Mouse (Mus musculus): ENCODE data around the gene Rai2. TPM values are rescaled to one million over a fixed set of nuclear protein-coding genes. Genes with fewer than 3 reads are reported as not detected.

Gene Rai2
- polyA plus RNA-seq, 1 experiment from 2014 or later, result 5.8 TPM

DNA sequence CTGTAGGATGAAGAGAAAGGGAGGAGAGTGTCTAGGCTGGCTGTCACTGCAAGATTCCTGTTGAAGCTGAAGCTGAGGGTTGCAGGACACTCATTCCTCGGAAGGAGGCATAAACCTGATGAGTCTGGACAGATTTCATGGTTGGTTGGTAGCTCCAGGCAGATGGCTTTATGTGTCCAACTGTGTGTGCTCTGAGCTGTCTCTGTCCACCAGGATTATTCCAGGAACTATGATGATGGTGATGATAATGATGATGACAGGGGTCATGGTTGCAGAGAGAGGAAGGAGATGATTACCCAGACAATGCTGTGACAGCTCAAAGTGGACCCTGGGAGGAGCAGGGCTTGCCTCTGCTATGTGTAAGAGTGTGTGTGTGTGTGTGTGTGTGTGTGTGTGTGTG lies 22.5 kb downstream of the Rai2 start:
- DNase-seq (ENCODE audit: low spot score) (no peak), ATAC-seq (replicated peaks; ENCODE audit: low FRiP score, low read depth) (no peak)
- no peak for TF ChIP-seq CTCF (IDR thresholded peaks at IDR 0.05; ENCODE audit: low read depth)
- no peak overlapping the region for H3K4me3 ChIP-seq (replicated peaks; ENCODE audit: low read depth, low read length)
- no peaks in the 10 kb centered on the region for H3K36me3 ChIP-seq (ENCODE audit: insufficient read depth, low read length)
- no peak overlapping the region for H3K4me2 ChIP-seq (ENCODE audit: low read length)
- WGBS, result 65% methylated on average over 1 of the region's 1 CpGs
- H3K9ac ChIP-seq (ENCODE audit: low read depth, low read length), result no peak overlapping the region
- no peak overlapping the region for H3K27ac ChIP-seq
- no peaks in the 10 kb centered on the region for H3K27me3 ChIP-seq (ENCODE audit: insufficient read depth, low read length)
- no peaks in the 10 kb centered on the region for H3K9me3 ChIP-seq (replicated peaks; ENCODE audit: low read length)
- no peaks in the 10 kb centered on the region for H3K4me1 ChIP-seq (replicated peaks; ENCODE audit: insufficient read depth, low read length)

- no peak overlapping the region for H3K27ac ChIP-seq
- no peaks in the 10 kb centered on the region for H3K4me1 ChIP-seq (replicated peaks; ENCODE audit: insufficient read depth, low read length)
- no peak for ATAC-seq (replicated peaks; ENCODE audit: low FRiP score, low read depth)
- no peaks in the 10 kb centered on the region for H3K27me3 ChIP-seq (ENCODE audit: insufficient read depth, low read length)
- H3K36me3 ChIP-seq (ENCODE audit: insufficient read depth, low read length), result no peaks in the 10 kb centered on the region
- WGBS, result 60% methylated on average over 3 of the region's 3 CpGs
- no peaks in the 10 kb centered on the region for H3K9me3 ChIP-seq (replicated peaks; ENCODE audit: low read length)
- no peak overlapping the region for H3K4me3 ChIP-seq (replicated peaks; ENCODE audit: low read depth, low read length)
- no peak for DNase-seq (ENCODE audit: low spot score)
- peak; percentile 28; the same call in 1 of the 2 replicates for TF ChIP-seq CTCF (IDR thresholded peaks at IDR 0.05; ENCODE audit: low read depth)
- H3K4me2 ChIP-seq (ENCODE audit: low read length), result no peak overlapping the region
- no peak overlapping the region for H3K9ac ChIP-seq (ENCODE audit: low read depth, low read length)
Measured at GRCm38 (mm10) chrX:161743080-161743479, 26.2 kb downstream of the Rai2 start.

DNA sequence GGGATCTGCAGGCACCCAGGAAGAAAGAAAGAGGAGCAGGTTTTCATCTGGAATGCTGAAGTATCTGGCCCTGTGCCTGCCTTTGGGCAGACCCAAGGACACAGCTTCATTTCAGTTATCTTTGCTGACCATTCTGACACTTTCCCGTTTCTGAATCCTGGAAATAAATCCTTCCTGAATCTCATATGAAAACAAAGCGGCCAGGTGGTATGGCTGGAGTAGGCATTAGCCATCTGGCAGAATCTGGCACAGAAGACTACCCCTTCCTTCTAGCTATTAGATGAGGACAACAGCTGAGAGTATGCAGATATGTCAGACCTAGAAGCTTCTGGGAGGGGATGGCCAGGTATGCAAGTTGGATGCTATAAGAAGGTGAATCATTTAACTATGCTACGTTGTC lies 28.4 kb downstream of the Rai2 start:
- H3K27me3 ChIP-seq (ENCODE audit: insufficient read depth, low read length), result no peaks in the 10 kb centered on the region
- no peak overlapping the region for H3K4me2 ChIP-seq (ENCODE audit: low read length)
- no peaks in the 10 kb centered on the region for H3K36me3 ChIP-seq (ENCODE audit: insufficient read depth, low read length)
- no peak for ATAC-seq (replicated peaks; ENCODE audit: low FRiP score, low read depth)
- H3K9ac ChIP-seq (ENCODE audit: low read depth, low read length), result no peak overlapping the region
- H3K4me3 ChIP-seq (replicated peaks; ENCODE audit: low read depth, low read length), result no peak overlapping the region
- DNase-seq (ENCODE audit: low spot score), result no peak
- H3K27ac ChIP-seq, result no peak overlapping the region
- TF ChIP-seq CTCF (IDR thresholded peaks at IDR 0.05; ENCODE audit: low read depth), result no peak
- no peaks in the 10 kb centered on the region for H3K4me1 ChIP-seq (replicated peaks; ENCODE audit: insufficient read depth, low read length)
- WGBS, result 79% methylated on average over 3 of the region's 3 CpGs
- no peaks in the 10 kb centered on the region for H3K9me3 ChIP-seq (replicated peaks; ENCODE audit: low read length)

DNA sequence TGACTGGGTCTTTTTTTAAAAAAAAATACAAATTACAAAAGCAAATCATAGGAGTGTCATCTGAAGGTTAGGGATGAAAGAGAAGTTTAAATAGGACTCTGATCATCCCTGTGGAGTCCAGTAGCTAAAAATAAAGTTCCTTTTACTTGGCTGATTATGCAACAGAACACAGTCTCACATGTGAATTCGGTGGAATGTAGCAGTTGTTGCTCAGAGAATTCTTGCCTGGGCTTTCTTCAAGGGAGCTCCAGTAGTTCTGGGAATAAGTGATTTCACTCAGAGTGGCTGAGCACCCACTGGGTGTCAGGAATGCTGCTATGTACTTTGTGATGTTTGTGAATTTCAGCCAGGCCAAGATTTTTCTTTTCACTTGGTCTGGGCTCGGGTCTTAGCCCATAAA lies 30.5 kb downstream of the Rai2 start:
- H3K36me3 ChIP-seq (ENCODE audit: insufficient read depth, low read length), result no peaks in the 10 kb centered on the region
- no peaks in the 10 kb centered on the region for H3K9me3 ChIP-seq (replicated peaks; ENCODE audit: low read length)
- H3K4me1 ChIP-seq (replicated peaks; ENCODE audit: insufficient read depth, low read length), result no peaks in the 10 kb centered on the region
- ATAC-seq (replicated peaks; ENCODE audit: low FRiP score, low read depth) (no peak), DNase-seq (ENCODE audit: low spot score) (peak; percentile 28)
- H3K9ac ChIP-seq (ENCODE audit: low read depth, low read length), result no peak overlapping the region
- H3K27me3 ChIP-seq (ENCODE audit: insufficient read depth, low read length), result no peaks in the 10 kb centered on the region
- 58% methylated on average over 2 of the region's 2 CpGs for WGBS
- H3K4me3 ChIP-seq (replicated peaks; ENCODE audit: low read depth, low read length), result no peak overlapping the region
- no peak overlapping the region for H3K27ac ChIP-seq
- TF ChIP-seq CTCF (IDR thresholded peaks at IDR 0.05; ENCODE audit: low read depth), result no peak
- no peak overlapping the region for H3K4me2 ChIP-seq (ENCODE audit: low read length)

DNA sequence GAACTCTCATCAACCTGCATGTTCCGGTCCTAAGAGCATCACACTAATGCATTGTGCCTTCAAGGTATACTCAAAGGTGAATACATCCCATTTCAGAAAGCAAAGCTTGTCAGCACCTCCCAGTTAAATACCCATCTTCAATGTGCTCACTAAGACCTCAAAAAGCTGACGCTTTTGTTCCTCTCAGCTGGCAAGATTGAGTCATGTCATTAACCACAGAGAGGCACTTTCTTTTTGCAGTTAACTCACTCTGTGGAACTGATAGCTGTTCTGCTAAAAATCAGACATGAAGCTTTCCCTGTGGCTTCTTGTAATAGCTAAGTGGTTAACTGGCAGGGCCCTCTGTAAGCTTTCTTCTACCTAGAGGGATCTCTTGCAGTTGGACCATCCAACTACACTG lies 36.6 kb downstream of the Rai2 start:
- H3K4me3 ChIP-seq (replicated peaks; ENCODE audit: low read depth, low read length), result no peak overlapping the region
- no peaks in the 10 kb centered on the region for H3K4me1 ChIP-seq (replicated peaks; ENCODE audit: insufficient read depth, low read length)
- no peak for ATAC-seq (replicated peaks; ENCODE audit: low FRiP score, low read depth)
- no peak for DNase-seq (ENCODE audit: low spot score)
- H3K36me3 ChIP-seq (ENCODE audit: insufficient read depth, low read length), result no peaks in the 10 kb centered on the region
- no peaks in the 10 kb centered on the region for H3K27me3 ChIP-seq (ENCODE audit: insufficient read depth, low read length)
- no peak overlapping the region for H3K27ac ChIP-seq
- TF ChIP-seq CTCF (IDR thresholded peaks at IDR 0.05; ENCODE audit: low read depth), result no peak
- no peak overlapping the region for H3K9ac ChIP-seq (ENCODE audit: low read depth, low read length)
- H3K9me3 ChIP-seq (replicated peaks; ENCODE audit: low read length), result no peaks in the 10 kb centered on the region
- no peak overlapping the region for H3K4me2 ChIP-seq (ENCODE audit: low read length)
- 89% methylated on average over 2 of the region's 2 CpGs for WGBS

DNA sequence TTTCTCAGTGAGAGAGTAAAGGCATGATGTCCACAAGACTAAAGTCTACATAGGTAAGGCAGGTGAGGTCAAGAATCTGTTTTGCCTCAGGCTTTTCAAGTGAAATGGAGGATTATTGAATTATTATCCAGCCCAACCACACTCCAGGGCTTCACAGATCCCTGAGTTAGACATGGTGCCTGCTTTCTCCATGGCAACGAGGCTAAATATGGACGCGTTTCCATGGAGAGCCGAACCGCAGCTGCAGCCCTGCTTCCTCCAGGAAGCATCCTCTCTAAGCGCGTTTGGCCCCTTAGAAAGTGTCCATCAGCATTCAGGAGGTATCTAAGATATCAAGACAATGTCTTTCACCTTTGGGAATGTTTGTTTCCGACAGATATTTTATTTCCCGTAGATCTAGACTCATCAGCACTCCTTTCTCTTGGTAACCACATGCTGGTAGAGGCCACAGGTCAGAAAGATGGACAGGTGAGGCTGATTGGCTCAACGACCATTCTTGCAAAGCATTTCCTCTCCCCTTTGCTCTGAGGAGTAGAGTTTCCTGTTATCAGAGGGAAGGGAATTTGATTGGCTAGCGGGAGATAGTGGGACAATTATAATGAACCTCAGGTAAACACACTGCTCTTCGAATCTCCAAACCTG lies 59.6 kb downstream of the Rai2 start:
- H3K9me3 ChIP-seq (replicated peaks; ENCODE audit: low read length), result no peaks in the 10 kb centered on the region
- TF ChIP-seq CTCF (IDR thresholded peaks at IDR 0.05; ENCODE audit: low read depth), result no peak
- no peak overlapping the region for H3K4me2 ChIP-seq (ENCODE audit: low read length)
- DNase-seq (ENCODE audit: low spot score) (no peak), ATAC-seq (replicated peaks; ENCODE audit: low FRiP score, low read depth) (no peak)
- H3K27me3 ChIP-seq (ENCODE audit: insufficient read depth, low read length), result no peaks in the 10 kb centered on the region
- no peak overlapping the region for H3K9ac ChIP-seq (ENCODE audit: low read depth, low read length)
- H3K36me3 ChIP-seq (ENCODE audit: insufficient read depth, low read length), result no peaks in the 10 kb centered on the region
- 74% methylated on average over 12 of the region's 12 CpGs for WGBS
- H3K4me3 ChIP-seq (replicated peaks; ENCODE audit: low read depth, low read length), result no peak overlapping the region
- H3K4me1 ChIP-seq (replicated peaks; ENCODE audit: insufficient read depth, low read length), result no peaks in the 10 kb centered on the region
- no peak overlapping the region for H3K27ac ChIP-seq

All from kidney, postnatal 0 days (tissue).